22 mouse cellular contexts compared by ENCODE assay signal in the genomic region with DNA sequence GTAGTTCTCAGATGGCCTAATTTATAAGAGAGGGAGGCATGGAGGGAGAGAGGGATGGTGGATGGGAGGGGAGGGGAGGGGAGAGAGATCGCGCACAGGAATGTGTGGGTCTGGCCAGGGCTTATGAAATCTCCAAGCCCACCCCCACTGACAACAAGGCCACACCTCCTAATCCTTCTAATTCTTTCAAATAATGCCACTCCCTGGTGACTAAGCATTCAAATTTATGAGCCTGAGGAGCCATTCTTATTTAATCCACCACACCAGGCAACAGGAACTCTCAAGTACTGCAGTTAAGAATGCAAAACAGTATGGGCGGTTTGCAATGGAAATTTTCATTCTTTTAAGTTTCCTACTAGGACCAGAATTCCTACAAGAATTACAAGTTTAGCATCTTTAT. TPM values are rescaled to one million over a fixed set of nuclear protein-coding genes. Genes with fewer than 3 reads are reported as not detected.
DNase-seq lines count a peak whose midpoint lies in the region; TF ChIP-seq lines count a peak whose summit lies in the region.
"Had no signal": no experiment of that assay in that cellular context is flagged by ENCODE, and none has a peak within 500 bp of the region (broad histone marks: within the 10 kb centered on the region; RNA-seq: fewer than 3 reads in every experiment).

No protein-coding gene starts in this region.

- no peak for TF ChIP-seq CTCF in ES-Bruce4 (IDR thresholded peaks at IDR 0.05; ENCODE audit: low read depth, low read length)
- no peak for TF ChIP-seq CTCF in embryonic fibroblast, embryonic 13.5 days (IDR thresholded peaks at IDR 0.05; ENCODE audit: borderline replicate concordance, insufficient read depth, low read length)
- TF ChIP-seq CTCF in left cerebral cortex, adult 2 months (IDR thresholded peaks at IDR 0.05) = no peak; the same call in 1 of the 2 replicates

- H3K9ac ChIP-seq in ES-Bruce4 (ENCODE audit: low read depth, poor library complexity, severe bottlenecking) = no peak overlapping the region
- H3K9ac ChIP-seq: embryonic facial prominence, embryonic 13.5 days; embryonic facial prominence, embryonic 15.5 days; forebrain, embryonic 12.5 days had no signal

- no peaks in the 10 kb centered on the region for H3K27me3 ChIP-seq in ES-Bruce4 (ENCODE audit: control insufficient read depth, insufficient read depth, low read length, poor library complexity, severe bottlenecking)
- H3K27me3 ChIP-seq: embryonic facial prominence, embryonic 13.5 days; embryonic facial prominence, embryonic 15.5 days; forebrain, embryonic 12.5 days; Patski had no signal

- H3K27ac ChIP-seq in ES-Bruce4 (ENCODE audit: insufficient read depth, low read length) = peak overlapping the region; percentile 32; the same call in 1 of the 2 replicates
- 0 out of 2 replicates have a peak overlapping the region, but pooled peaks have one; percentile 13 for H3K27ac ChIP-seq in embryonic fibroblast, embryonic 13.5 days (ENCODE audit: insufficient read depth, low read length)
- no peak overlapping the region for H3K27ac ChIP-seq in left cerebral cortex, adult 2 months
- H3K27ac ChIP-seq: embryonic facial prominence, embryonic 13.5 days; embryonic facial prominence, embryonic 15.5 days; forebrain, embryonic 12.5 days had no signal

- intact Hi-C loops in left cerebral cortex, adult 2 months (cut with DNase I) = no loop called here

- peaks cover 36% of the 10 kb centered on the region for H3K9me3 ChIP-seq in ES-Bruce4 (replicated peaks; ENCODE audit: control insufficient read depth, insufficient read depth, low read length, poor library complexity, severe bottlenecking)
- H3K9me3 ChIP-seq: embryonic facial prominence, embryonic 13.5 days; embryonic facial prominence, embryonic 15.5 days; forebrain, embryonic 12.5 days had no signal

- H3K36me3 ChIP-seq in ES-Bruce4 (ENCODE audit: control insufficient read depth, insufficient read depth, low read length, poor library complexity, severe bottlenecking) = peaks cover 8% of the 10 kb centered on the region
- H3K36me3 ChIP-seq: G1E had no signal

- no peak overlapping the region for H3K4me3 ChIP-seq in ES-Bruce4 (ENCODE audit: low read depth, low read length)
- H3K4me3 ChIP-seq in embryonic fibroblast, embryonic 13.5 days (ENCODE audit: insufficient read depth, low read length) = no peak overlapping the region
- H3K4me3 ChIP-seq in left cerebral cortex, adult 2 months = no peak overlapping the region
- H3K4me3 ChIP-seq: embryonic facial prominence, embryonic 13.5 days; embryonic facial prominence, embryonic 15.5 days; forebrain, embryonic 12.5 days had no signal

- no peaks in the 10 kb centered on the region for H3K4me1 ChIP-seq in ES-Bruce4 (ENCODE audit: control insufficient read depth, insufficient read depth, low read length)
- H3K4me1 ChIP-seq in embryonic fibroblast, embryonic 13.5 days (ENCODE audit: control insufficient read depth, insufficient read depth, low read length) = peaks cover 13% of the 10 kb centered on the region
- H3K4me1 ChIP-seq: embryonic facial prominence, embryonic 13.5 days; embryonic facial prominence, embryonic 15.5 days; forebrain, embryonic 12.5 days had no signal

- TF ChIP-seq EP300 in ES-Bruce4 (IDR thresholded peaks at IDR 0.05; ENCODE audit: insufficient read depth, low read depth, low read length) = no peak

- TF ChIP-seq POLR2A in ES-Bruce4 (IDR thresholded peaks at IDR 0.05; ENCODE audit: insufficient read depth, low read length) = no peak
- no peak for TF ChIP-seq POLR2A in embryonic fibroblast, embryonic 13.5 days (IDR thresholded peaks at IDR 0.05; ENCODE audit: low read depth, low read length)

- peak; percentile 82 for DNase-seq in ES-CJ7 (ENCODE audit: low read depth, low spot score)
- DNase-seq in R1 (ENCODE audit: low read depth, low spot score) = peak; percentile 98
- no peak for DNase-seq in adrenal gland, postnatal 25 days
- no peak for DNase-seq in left cerebral cortex, adult 2 months (ENCODE audit: extremely low spot score in 1 of 2, low spot score in 2 of 2)
- DNase-seq in layer of hippocampus, adult 18-20 months (ENCODE audit: low spot score in 2 of 2) = no peak
- DNase-seq: adrenal gland, adult 8-10 months; adrenal gland, postnatal 14 days; cerebellum, adult 11 months; cerebellum, adult 18-20 months; cerebellum, adult 8-10 months; cerebellum, adult 9-11 months; cerebellum, postnatal 14 days; cerebellum, postnatal 36 days; embryo, embryonic 11 days had no signal

RNA-seq across cellular contexts. Expression of gene Fermt2, which starts 32.8 kb away (rescaled TPM):
- polyA plus RNA-seq in ES-Bruce4 (2011; ENCODE audit: insufficient read depth, insufficient read length, low read depth, missing spikeins) = 94.3 and 95.9 TPM in 2 replicates
- 244 and 317 TPM in 2 replicates for polyA plus RNA-seq in embryonic fibroblast, embryonic 13.5 days (2011; ENCODE audit: insufficient read length, low read depth, missing spikeins)
- 89.6 and 113 TPM in 2 replicates for total RNA-seq in adrenal gland, postnatal 25 days (2021)
- total RNA-seq in left cerebral cortex, adult 2 months (2021) = 100 to 1,000 TPM in 1 of 2 experiments, 10 to 100 TPM in 1; 98.1 to 105 TPM
- 100 to 1,000 TPM in 1 of 2 experiments, 10 to 100 TPM in 1; 96.7 to 103 TPM for total RNA-seq in layer of hippocampus, adult 18-20 months (2021)
- total RNA-seq: common myeloid progenitor, adult 5-6 weeks had no signal
- polyA plus RNA-seq: G1E had no signal

Comparison
In these comparisons a context has a peak if more than half of its experiments do, and no peak if none do; other contexts are left out.
1. DNase-seq: peak in ES-CJ7 (single experiment) and R1 (single experiment); none in adrenal gland, postnatal 25 days (single experiment), left cerebral cortex, adult 2 months (0 of 2) and layer of hippocampus, adult 18-20 months (0 of 2).